Mouse (Mus musculus): ENCODE results near the gene Adk.

DNA sequence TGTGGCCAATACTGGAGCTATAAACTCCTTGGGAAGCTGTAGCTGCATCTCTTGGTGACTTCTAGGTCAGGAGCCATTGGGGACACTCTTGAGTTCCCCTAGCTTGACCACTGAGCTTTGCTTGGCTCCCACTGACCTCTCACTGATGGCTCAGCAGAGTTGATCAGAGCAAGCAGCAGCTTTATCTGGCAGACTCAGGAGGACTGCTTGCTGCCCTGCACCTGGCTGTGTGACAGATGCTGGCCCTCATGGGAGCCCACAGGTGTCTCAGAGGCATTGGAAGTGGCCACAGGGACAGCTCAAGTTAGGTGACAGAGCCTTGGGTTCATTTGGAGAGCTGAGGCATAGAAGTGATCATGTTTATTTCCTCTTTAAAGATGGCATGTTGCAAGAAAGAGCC is 24.8 kb upstream of the Adk start:
- TF ChIP-seq CTCF (IDR thresholded peaks at IDR 0.05; ENCODE audit: extremely low read depth, insufficient read depth, insufficient read length, insufficient replicate concordance) = no peak
- no peak for TF ChIP-seq POLR2A (IDR thresholded peaks at IDR 0.05; ENCODE audit: low read depth, low read length)

Measured in spleen, adult 2 months (tissue).